Mouse (Mus musculus) bone marrow, adult 2 months (tissue): Measurements from ENCODE around the gene Tubd1.

Experiments used
- CTCF ChIP-seq: fragments of 200-500 bp; IDR thresholded peaks from 2 replicates; pipeline ENCODE4 v1.5.1; 2011; ENCODE audit warnings: low read length, control low read depth; ENCODE audit not compliant: control insufficient read depth, insufficient read depth
- POLR2A ChIP-seq: fragments of 200-500 bp; IDR thresholded peaks from 2 replicates; pipeline ENCODE4 v1.6.1; 2011; ENCODE audit warnings: low read depth, mild to moderate bottlenecking, control low read depth, low read length, borderline replicate concordance; ENCODE audit not compliant: control insufficient read depth

GRCm38 (mm10) chr11:86539716-86540475 lies 4.9 kb upstream of the Tubd1 start:
- TF ChIP-seq POLR2A (no peak), CTCF (no peak)
